Mouse (Mus musculus): ENCODE data around the gene Emp2. TPM values are rescaled to one million over a fixed set of nuclear protein-coding genes. Genes with fewer than 3 reads are reported as not detected.

The Emp2 gene
- total and polyA plus RNA-seq, 3 experiments: 0.09 TPM; not detected in 2

DNA sequence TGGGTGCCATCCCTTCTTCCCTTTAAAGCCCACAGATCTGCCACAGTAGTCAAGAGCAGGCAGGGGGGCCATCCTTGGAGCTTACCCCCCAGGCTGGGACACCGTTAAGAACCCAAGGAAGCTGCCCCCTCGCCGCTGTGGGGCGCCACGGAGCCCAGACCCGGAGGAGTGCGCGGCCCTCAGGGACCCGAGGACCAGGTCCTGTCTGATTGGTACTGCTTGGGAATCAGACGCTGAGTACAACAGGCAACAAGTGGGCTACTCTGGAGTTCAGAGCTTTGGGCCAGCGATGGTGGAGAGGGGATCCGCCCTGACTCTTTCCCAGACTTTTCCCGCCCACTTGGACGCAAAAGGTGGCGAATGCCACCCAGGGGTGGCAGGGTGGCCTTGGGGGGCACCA, 542 bp downstream of the Emp2 start:
- Histone ChIP-seq H3K9me3 (replicated peaks; ENCODE audit: low read length) (no peaks in the 10 kb centered on the region), H3K4me2 (ENCODE audit: insufficient read depth, low read depth, poor library complexity, severe bottlenecking) (no peak overlapping the region), H3K27me3 (replicated peaks) (peaks cover 27% of the 10 kb centered on the region), H3K9ac (ENCODE audit: insufficient read depth, low read depth) (no peak overlapping the region), H3K4me3 (replicated peaks in 1 of 3; ENCODE audit: low read depth in 2 of 3, low read length in 2 of 3, poor library complexity in 1 of 3) (no peak overlapping the region), H3K79me2 (replicated peaks; ENCODE audit: control insufficient read depth, extremely low read depth, insufficient read depth, poor library complexity, severe bottlenecking) (no peaks in the 10 kb centered on the region), H3K27ac (ENCODE audit: insufficient read depth, low read depth) (no peak overlapping the region), H3K36me3 (replicated peaks in 1 of 2; ENCODE audit: control insufficient read depth in 1 of 2, insufficient read depth in 1 of 2, low read length in 1 of 2) (no peaks in the 10 kb centered on the region), H3K4me1 (ENCODE audit: control insufficient read depth in 1 of 2, insufficient read depth in 2 of 2) (peaks cover 0 to 11% of the 10 kb centered on the region in 2 experiments; a peak in 2 of 4 replicates)
- dilution Hi-C loops (cut with MboI; ENCODE audit: extremely low pct_ligation_motif_present, extremely low pct_unique_long_range_greater_than_20kb, low sequenced_read_pairs): no loop called here
- TF ChIP-seq SMC3 (IDR thresholded peaks at IDR 0.05; ENCODE audit: low read depth, low read length) (no peak), ZNF384 (IDR thresholded peaks at IDR 0.05; ENCODE audit: low read depth, low read length) (no peak), TCF12 (IDR thresholded peaks at IDR 0.05; ENCODE audit: low read depth, low read length) (no peak)
- no peak for DNase-seq (ENCODE audit: extremely low read depth)
- in situ Hi-C loops (cut with MboI; ENCODE audit: low pct_ligation_motif_present, low pct_unique_long_range_greater_than_20kb, low sequenced_read_pairs): no loop called here

DNA sequence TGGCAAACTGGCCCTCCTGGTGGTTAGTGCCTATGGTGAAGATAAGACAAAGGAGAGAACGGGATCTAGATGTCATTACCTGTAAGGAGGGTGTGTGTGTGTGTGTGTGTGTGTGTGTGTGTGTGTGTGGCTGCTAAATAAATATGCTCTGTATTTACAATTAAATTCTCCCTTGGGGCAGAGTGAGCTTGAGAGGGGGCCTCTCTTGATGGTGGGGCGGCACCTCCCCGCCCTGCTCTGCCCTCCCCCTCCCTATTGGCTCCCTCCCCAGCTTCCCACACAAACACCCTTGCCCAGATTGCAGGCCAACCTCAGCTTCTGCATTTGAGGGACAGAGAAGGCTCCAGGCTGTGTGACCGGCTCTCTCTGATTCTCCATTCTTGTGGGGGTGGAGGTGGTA, 1.8 kb downstream of the Emp2 start:
- TF ChIP-seq EP300 (IDR thresholded peaks at IDR 0.05; ENCODE audit: low read length) (no peak), KAT2A (IDR thresholded peaks at IDR 0.05; ENCODE audit: insufficient replicate concordance, low read length) (no peak), RAD21 (IDR thresholded peaks at IDR 0.05; ENCODE audit: low read depth, low read length) (no peak), POLR2A (IDR thresholded peaks at IDR 0.05; ENCODE audit: low read depth, low read length) (no peak), SIN3A (IDR thresholded peaks at IDR 0.05; ENCODE audit: low read length) (no peak), JUND (conservative IDR thresholded peaks at IDR 0.05; ENCODE audit: low read depth, low read length) (no peak), MXI1 (IDR thresholded peaks at IDR 0.05; ENCODE audit: low read depth, low read length) (no peak), MYC (IDR thresholded peaks at IDR 0.05; ENCODE audit: low read depth, low read length) (no peak), USF1 (IDR thresholded peaks at IDR 0.05; ENCODE audit: low read depth, low read length) (no peak), TCF12 (IDR thresholded peaks at IDR 0.05; ENCODE audit: low read depth, low read length) (no peak), ZNF384 (IDR thresholded peaks at IDR 0.05; ENCODE audit: low read depth, low read length) (no peak), RCOR1 (conservative IDR thresholded peaks at IDR 0.05; ENCODE audit: low read depth, low read length) (no peak), NRF1 (IDR thresholded peaks at IDR 0.05; ENCODE audit: low read depth, low read length) (no peak), GABPA (IDR thresholded peaks at IDR 0.05; ENCODE audit: insufficient replicate concordance, low read depth, low read length) (no peak), IRF4 (IDR thresholded peaks at IDR 0.05; ENCODE audit: low read depth, low read length) (no peak), HCFC1 (IDR thresholded peaks at IDR 0.05; ENCODE audit: low read depth, low read length) (no peak), SMC3 (IDR thresholded peaks at IDR 0.05; ENCODE audit: low read depth, low read length) (no peak)
- dilution Hi-C loops (cut with MboI; ENCODE audit: extremely low pct_ligation_motif_present, extremely low pct_unique_long_range_greater_than_20kb, low sequenced_read_pairs) (no loop called here), in situ Hi-C loops (cut with MboI; ENCODE audit: low pct_ligation_motif_present, low pct_unique_long_range_greater_than_20kb, low sequenced_read_pairs) (no loop called here)
- Histone ChIP-seq H3K36me3 (replicated peaks in 1 of 2; ENCODE audit: control insufficient read depth in 1 of 2, insufficient read depth in 1 of 2, low read length in 1 of 2) (no peaks in the 10 kb centered on the region), H3K79me2 (replicated peaks; ENCODE audit: control insufficient read depth, extremely low read depth, insufficient read depth, poor library complexity, severe bottlenecking) (no peaks in the 10 kb centered on the region), H3K27ac (ENCODE audit: insufficient read depth, low read depth) (no peak overlapping the region), H3K4me3 (replicated peaks in 1 of 3; ENCODE audit: low read depth in 2 of 3, low read length in 2 of 3, poor library complexity in 1 of 3) (no peak overlapping the region), H3K4me2 (ENCODE audit: insufficient read depth, low read depth, poor library complexity, severe bottlenecking) (no peak overlapping the region), H3K27me3 (replicated peaks) (peaks cover 23% of the 10 kb centered on the region), H3K9me3 (replicated peaks; ENCODE audit: low read length) (no peaks in the 10 kb centered on the region), H3K9ac (ENCODE audit: insufficient read depth, low read depth) (no peak overlapping the region), H3K4me1 (ENCODE audit: control insufficient read depth in 1 of 2, insufficient read depth in 2 of 2) (peaks cover 0 to 11% of the 10 kb centered on the region in 2 experiments; a peak in 2 of 4 replicates)
- DNase-seq (ENCODE audit: extremely low read depth): no peak
